Mouse (Mus musculus) kidney, embryonic 14.5 days (tissue): ENCODE data around the gene Lrrc73. TPM values are rescaled to one million over a fixed set of nuclear protein-coding genes. Genes with fewer than 3 reads are reported as not detected.

Source experiments
- ATAC-seq: fragments of 200-750 bp; cut with Nextera tagmentation; 2 replicates; pipeline ENCODE4 v1.8.0; 2017; ENCODE audit warnings: moderate number of reproducible peaks, mild to moderate bottlenecking, moderate TSS enrichment, moderate library complexity; ENCODE audit not compliant: low FRiP score, low TSS enrichment
- H3K27ac ChIP-seq: fragments of 300-500 bp; sonication (generic); 2 replicates; pipeline ENCODE4 v1.5.1; 2014; ENCODE audit warnings: low read depth, mild to moderate bottlenecking, low read length, moderate library complexity, mixed read lengths
- H3K27me3 ChIP-seq: fragments of 300-500 bp; sonication (generic); 2 replicates; pipeline ENCODE4 v1.6.1; 2014; ENCODE audit warnings: mild to moderate bottlenecking, low read length; ENCODE audit not compliant: control insufficient read depth, insufficient read depth
- H3K36me3 ChIP-seq: fragments of 300-500 bp; sonication (generic); 2 replicates; pipeline ENCODE4 v1.6.1; 2014; ENCODE audit warnings: low read length, mixed read lengths; ENCODE audit not compliant: control insufficient read depth, insufficient read depth
- H3K4me1 ChIP-seq: fragments of 300-500 bp; sonication (generic); 2 replicates; pipeline ENCODE4 v1.6.1; 2014; ENCODE audit warnings: low read length, mixed read lengths; ENCODE audit not compliant: control insufficient read depth, insufficient read depth
- H3K4me2 ChIP-seq: fragments of 300-500 bp; sonication (generic); replicated peaks from 2 replicates; pipeline ENCODE4 v1.6.1; 2014; ENCODE audit warnings: low read depth, mild to moderate bottlenecking, low read length
- H3K4me3 ChIP-seq: fragments of 300-500 bp; sonication (generic); 2 replicates; pipeline ENCODE4 v1.5.1; 2014; ENCODE audit warnings: mild to moderate bottlenecking, low read length
- H3K9ac ChIP-seq: fragments of 300-500 bp; sonication (generic); 2 replicates; pipeline ENCODE4 v1.6.1; 2014; ENCODE audit warnings: low read depth, mild to moderate bottlenecking, low read length, moderate library complexity
- H3K9me3 ChIP-seq: fragments of 300-500 bp; sonication (generic); 2 replicates; pipeline ENCODE4 v1.6.1; 2016; ENCODE audit warnings: low read length; ENCODE audit not compliant: control insufficient read depth
- WGBS: fragments of 180-500 bp; shearing (Covaris S2); extraction: QIAGEN DNeasy Blood & Tissue Kit; methylation state at CpG from one replicate; pipeline ENCODE4 v1.1.7; 2014; 5-methylcytosine and 5-hydroxymethylcytosine counted together
- microRNA counts: library from miRNA; unstranded; fragments of <30 nt; microRNA quantifications from one replicate; lab custom pipeline; 2017
- microRNA-seq: library from miRNA; unstranded; fragments of <30 nt; microRNA quantifications from one replicate; pipeline ENCODE4, GENCODE M21; 2016
- polyA plus RNA-seq: library from polyadenylated mRNA; unstranded; fragments of >200 nt; fragmentation: Nextera tagmentation; extraction: Ambion mirVana; gene quantifications from 2 replicates; pipeline ENCODE4 v1.2.1, GENCODE M21; 2014

The Lrrc73 gene
- polyA plus RNA-seq, 1 experiment from 2014 or later: 0.92 TPM

DNA sequence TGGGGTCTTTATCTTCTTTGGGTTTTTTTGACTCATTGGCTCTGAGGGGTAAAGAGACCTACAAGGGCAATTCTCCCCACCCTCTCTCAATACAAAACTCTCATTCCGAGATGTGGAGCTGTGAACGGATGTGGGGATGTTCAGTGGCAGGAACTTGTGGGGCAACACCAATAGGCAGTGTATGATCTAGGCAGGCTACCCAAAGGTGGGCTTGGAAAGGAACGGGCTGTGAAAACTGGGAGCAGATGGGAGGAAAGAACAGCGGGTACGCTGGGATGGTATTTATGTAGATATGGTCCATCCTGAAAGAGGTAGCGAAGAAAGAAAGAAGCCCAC lies 43.7 kb downstream of the Lrrc73 start:
- 14% methylated on average over 6 of the region's 6 CpGs for WGBS
- Histone ChIP-seq H3K4me3 (peak overlapping the region; percentile 59), H3K4me1 (0 out of 2 replicates have a peak, but pooled peaks cover 8% of the 10 kb centered on the region), H3K9me3 (no peaks in the 10 kb centered on the region), H3K9ac (no peak overlapping the region), H3K4me2 (peak overlapping the region; percentile 100), H3K36me3 (no peaks in the 10 kb centered on the region), H3K27ac (no peak overlapping the region), H3K27me3 (peaks cover 59% of the 10 kb centered on the region)
- ATAC-seq: no peak

DNA sequence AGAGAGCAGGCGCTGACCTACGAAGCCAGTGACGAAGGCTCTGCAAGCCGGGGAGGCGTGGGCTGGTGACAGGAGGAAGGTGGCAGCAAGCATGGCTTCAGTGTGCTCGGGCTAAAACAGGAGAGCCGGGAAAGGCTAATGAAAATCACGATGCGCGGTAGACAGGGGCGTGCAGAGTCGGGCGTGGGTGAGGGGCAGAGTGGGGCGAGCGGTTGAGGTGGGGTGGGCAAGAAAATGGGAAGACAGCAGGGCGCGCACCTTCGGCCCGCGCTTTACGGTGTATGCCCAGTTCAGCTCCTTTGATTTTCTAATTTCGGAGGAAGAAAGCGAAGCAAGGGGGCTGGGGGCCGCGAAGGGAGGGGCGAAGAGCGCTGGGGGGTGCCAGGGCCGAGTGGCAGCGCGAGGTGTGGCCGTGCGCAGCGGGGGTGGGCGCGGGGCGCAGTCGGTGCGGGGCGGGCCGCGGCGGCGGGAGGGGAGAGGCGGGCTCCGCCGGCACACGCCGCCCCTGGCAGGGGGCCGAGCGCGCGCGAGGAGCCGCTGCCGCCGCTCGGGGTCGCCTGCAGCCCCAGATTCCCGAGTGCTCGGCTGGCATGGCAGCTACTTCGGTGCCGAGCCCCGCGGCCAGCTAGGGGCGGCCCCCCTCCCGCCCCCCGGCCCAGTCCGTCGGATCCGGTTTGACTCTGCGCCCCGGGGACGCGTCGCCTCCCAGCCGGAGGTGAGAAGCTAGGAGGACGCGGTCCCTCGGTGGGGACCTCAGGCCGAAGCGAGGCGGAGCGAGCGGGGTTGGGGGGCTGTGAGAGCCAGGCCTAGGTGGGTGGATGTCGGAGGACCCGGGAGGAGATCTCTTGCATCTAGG lies 44.3 kb downstream of the Lrrc73 start, which contains the start of gene Dlk2:
Dlk2 (plus strand) TSS at position 58 of the 856 bp plus-strand sequence.
- Histone ChIP-seq H3K4me3 (peak within 1 kb of the TSS; percentile 59), H3K36me3 (no peaks in the 10 kb centered on the region), H3K27ac (no peak within 1 kb of the TSS), H3K4me2 (peak within 1 kb of the TSS; percentile 100), H3K9ac (peak within 1 kb of the TSS; percentile 57), H3K9me3 (no peaks in the 10 kb centered on the region), H3K27me3 (peaks cover 56% of the 10 kb centered on the region), H3K4me1 (0 out of 2 replicates have a peak, but pooled peaks cover 8% of the 10 kb centered on the region)
- WGBS: under 1% methylated on average over 62 of the region's 86 CpGs
- ATAC-seq: peak; percentile 37

DNA sequence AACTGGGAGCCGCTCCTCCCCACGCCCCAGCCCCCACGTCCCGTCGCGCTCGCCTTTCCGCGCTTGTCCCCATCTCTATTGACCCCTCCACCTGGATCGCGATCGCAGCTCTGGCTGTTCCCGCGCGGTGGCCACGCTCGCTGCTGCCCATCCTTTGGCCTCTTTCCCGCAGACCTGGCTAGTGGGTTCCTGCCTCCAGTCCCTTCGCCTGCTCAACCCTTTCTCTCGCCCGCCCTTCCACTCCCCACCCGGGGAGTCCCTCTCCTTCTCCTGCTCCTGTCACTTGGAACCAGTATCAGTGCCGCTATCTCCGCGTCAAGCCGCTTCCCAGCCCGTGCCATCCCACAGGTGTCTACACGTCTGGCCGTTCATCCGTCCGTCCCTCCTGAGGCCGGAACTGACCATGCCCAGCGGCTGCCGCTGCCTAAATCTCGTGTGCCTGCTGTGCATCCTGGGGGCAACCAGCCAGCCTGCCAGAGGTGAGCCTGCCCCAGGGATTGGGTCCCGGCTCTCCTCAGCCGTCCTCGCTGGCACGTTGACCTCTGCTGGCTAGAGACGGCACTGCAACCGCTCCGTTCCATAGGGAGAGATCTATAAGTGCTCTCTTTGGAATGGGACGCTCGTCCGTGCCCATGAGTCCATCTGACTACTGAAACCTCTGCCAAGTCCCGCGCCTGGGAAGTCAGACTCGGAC lies 45.0 kb downstream of the Lrrc73 start:
- H3K4me2 ChIP-seq: peak overlapping the region; percentile 100
- no peak overlapping the region for H3K27ac ChIP-seq
- peak overlapping the region; percentile 57 for H3K9ac ChIP-seq
- H3K4me1 ChIP-seq: 0 out of 2 replicates have a peak, but pooled peaks cover 8% of the 10 kb centered on the region
- peak; percentile 88 for ATAC-seq
- H3K4me3 ChIP-seq: peak overlapping the region; percentile 59
- under 1% methylated on average over 39 of the region's 48 CpGs for WGBS
- no peaks in the 10 kb centered on the region for H3K9me3 ChIP-seq
- peaks cover 53% of the 10 kb centered on the region for H3K27me3 ChIP-seq
- H3K36me3 ChIP-seq: peaks cover 2% of the 10 kb centered on the region; the same call in 1 of the 2 replicates

DNA sequence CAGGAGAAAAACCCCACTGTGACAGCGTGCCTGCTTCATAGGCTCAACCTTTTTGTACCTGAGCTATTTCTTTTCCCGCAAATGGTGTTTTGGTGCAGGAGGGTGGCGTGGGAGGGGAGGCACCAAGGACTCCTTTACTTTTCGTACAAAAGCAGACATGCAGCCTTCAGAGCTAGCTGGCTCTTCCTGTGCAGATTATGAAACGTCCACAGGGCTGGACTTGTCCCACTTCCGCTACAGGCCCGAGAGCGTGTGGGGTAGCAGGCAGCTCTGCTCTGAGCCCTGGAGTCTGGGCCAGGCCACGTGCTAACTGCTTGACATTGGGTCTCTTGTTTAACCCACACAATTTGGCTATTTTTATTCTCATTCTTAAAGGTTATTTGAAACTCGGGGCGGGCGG lies 48.6 kb downstream of the Lrrc73 start:
- Histone ChIP-seq H3K9ac (no peak overlapping the region), H3K4me2 (no peak overlapping the region), H3K36me3 (peaks cover 7% of the 10 kb centered on the region), H3K27me3 (peaks cover 24% of the 10 kb centered on the region), H3K9me3 (no peaks in the 10 kb centered on the region), H3K27ac (no peak overlapping the region), H3K4me3 (no peak overlapping the region), H3K4me1 (0 out of 2 replicates have a peak, but pooled peaks cover 8% of the 10 kb centered on the region)
- WGBS: 77% methylated on average over 12 of the region's 12 CpGs
- no peak for ATAC-seq

DNA sequence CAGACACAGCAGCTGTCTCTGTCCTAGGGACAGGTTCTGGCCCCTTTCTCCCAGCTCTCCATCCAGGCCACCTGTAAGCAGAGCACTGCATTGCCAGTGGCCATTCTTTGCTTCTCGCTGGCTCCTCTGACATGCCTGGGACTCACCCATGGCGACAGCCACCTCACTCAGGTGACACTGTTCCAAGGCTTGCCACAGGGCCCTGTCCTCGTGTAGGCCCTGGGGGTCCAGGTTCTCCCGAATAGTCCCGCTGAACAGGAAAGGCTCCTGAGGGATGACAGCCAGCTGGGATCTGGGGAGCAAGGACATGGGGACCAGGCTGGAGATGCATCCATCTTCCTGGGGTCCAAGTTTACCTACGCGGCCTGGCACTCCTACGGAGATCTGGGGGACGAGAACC lies 50.9 kb downstream of the Lrrc73 start:
- no peaks in the 10 kb centered on the region for H3K4me1 ChIP-seq
- H3K4me2 ChIP-seq: no peak overlapping the region
- H3K36me3 ChIP-seq: peaks cover 7% of the 10 kb centered on the region
- 95% methylated on average over 9 of the region's 9 CpGs for WGBS
- no peak overlapping the region for H3K4me3 ChIP-seq
- no peak for ATAC-seq
- H3K27me3 ChIP-seq: peaks cover 6% of the 10 kb centered on the region; the same call in 1 of the 2 replicates
- no peak overlapping the region for H3K27ac ChIP-seq
- no peaks in the 10 kb centered on the region for H3K9me3 ChIP-seq
- H3K9ac ChIP-seq: no peak overlapping the region

MicroRNAs within 50 kb of the gene (microRNA counts, 519-probe panel; counts per million panel counts)
- microRNA mmu-miR-693-3p (lab: Ali Mortazavi, UCI): not detected
- microRNA mmu-miR-693-5p (lab: Ali Mortazavi, UCI): not detected

Small RNA genes within 50 kb of the gene (microRNA-seq; reads per million reads assigned to microRNA genes)
- 0.63 reads per million for gene Mir693

Other genes starting within 250 kb of the Lrrc73 start
- gene Vegfa, start 221.2 kb upstream of the Lrrc73 start, polyA plus RNA-seq: 8.2 and 10.1 TPM in 2 replicates
- 149 and 164 TPM in 2 replicates for gene Mrps18a, start 142.5 kb upstream of the Lrrc73 start, polyA plus RNA-seq
- 14.4 and 14.8 TPM in 2 replicates for gene Rsph9, start 109.3 kb upstream of the Lrrc73 start, polyA plus RNA-seq
- gene Mad2l1bp, start 100.0 kb upstream of the Lrrc73 start, polyA plus RNA-seq: 34.2 and 34.6 TPM in 2 replicates
- gene Gtpbp2, start 92.5 kb upstream of the Lrrc73 start, polyA plus RNA-seq: 35.6 and 36.0 TPM in 2 replicates
- 9.3 and 15.6 TPM in 2 replicates for gene Polh, start 50.9 kb upstream of the Lrrc73 start, polyA plus RNA-seq
- gene Xpo5, start 50.7 kb upstream of the Lrrc73 start, polyA plus RNA-seq: 36.6 and 61.5 TPM in 2 replicates
- 114 and 120 TPM in 2 replicates for gene Polr1c, start 5.5 kb upstream of the Lrrc73 start, polyA plus RNA-seq
- gene Yipf3, start 5.5 kb upstream of the Lrrc73 start, polyA plus RNA-seq: 102 and 106 TPM in 2 replicates
- gene Tjap1, start 29.5 kb downstream of the Lrrc73 start, polyA plus RNA-seq: 38.5 and 39.4 TPM in 2 replicates
- gene Dlk2, start 43.9 kb downstream of the Lrrc73 start, polyA plus RNA-seq: not detected in 2 replicates
- 3.5 and 4.6 TPM in 2 replicates for gene Abcc10, start 74.8 kb downstream of the Lrrc73 start, polyA plus RNA-seq
- gene Zfp318, start 130.2 kb downstream of the Lrrc73 start, polyA plus RNA-seq: 12.1 and 18.3 TPM in 2 replicates
- 0.38 and 0.60 TPM in 2 replicates for gene Crip3, start 175.4 kb downstream of the Lrrc73 start, polyA plus RNA-seq
- not detected in 2 replicates for gene Slc22a7, start 184.9 kb downstream of the Lrrc73 start, polyA plus RNA-seq
- gene Ttbk1, start 234.1 kb downstream of the Lrrc73 start, polyA plus RNA-seq: 0.04 and 0.11 TPM in 2 replicates
- gene Dnph1, start 243.2 kb downstream of the Lrrc73 start, polyA plus RNA-seq: 67.9 and 71.2 TPM in 2 replicates